Mouse (Mus musculus): ENCODE data around the gene Arhgap18.

- no peak for TF ChIP-seq EP300 (IDR thresholded peaks at IDR 0.05; ENCODE audit: low read depth)
- TF ChIP-seq CTCF (IDR thresholded peaks at IDR 0.05; ENCODE audit: low read depth): no peak
These were observed 147.2 kb downstream of the Arhgap18 start for GRCm38 (mm10) chr10:26900426-26900825.
